Mouse (Mus musculus) heart, embryonic 14.5 days (tissue): ENCODE measurements around the gene Eml2. TPM values are rescaled to one million over a fixed set of nuclear protein-coding genes. Genes with fewer than 3 reads are reported as not detected.

Experiments
- ATAC-seq: fragments of 200-750 bp; cut with Nextera tagmentation; 2 replicates; pipeline ENCODE4 v1.8.0; 2017; ENCODE audit warnings: low read depth, moderate TSS enrichment; ENCODE audit not compliant: insufficient number of reproducible peaks, insufficient read depth, low FRiP score
- H3K27ac ChIP-seq, 2 experiments: fragments of 200-500 bp in 1 of 2; fragments of 300-500 bp in 1 of 2; sonication (generic) in 1 of 2; replicated peaks in 1 of 2; 2 replicates each; pipeline ENCODE4 v1.5.1; 2012 to 2014; ENCODE audit warnings: low read depth in 2 of 2, low read length in 2 of 2, control low read depth in 1 of 2, mild to moderate bottlenecking in 1 of 2, mixed read lengths in 1 of 2; ENCODE audit not compliant: control insufficient read depth in 1 of 2, insufficient read depth in 1 of 2
- H3K27me3 ChIP-seq: fragments of 300-500 bp; sonication (generic); 2 replicates; pipeline ENCODE4 v1.6.1; 2014; ENCODE audit warnings: mild to moderate bottlenecking, low read length, control low read depth; ENCODE audit not compliant: control insufficient read depth, insufficient read depth
- H3K36me3 ChIP-seq: fragments of 300-500 bp; sonication (generic); 2 replicates; pipeline ENCODE4 v1.6.1; 2014; ENCODE audit warnings: mild to moderate bottlenecking, control low read depth, low read length, mixed read lengths; ENCODE audit not compliant: control insufficient read depth, insufficient read depth
- H3K4me1 ChIP-seq, 2 experiments: fragments of 200-500 bp in 1 of 2; fragments of 300-500 bp in 1 of 2; sonication (generic) in 1 of 2; 2 replicates each; pipeline ENCODE4 v1.6.1; 2012 to 2014; ENCODE audit warnings: low read length in 2 of 2, control low read depth in 1 of 2, mixed read lengths in 1 of 2; ENCODE audit not compliant: control insufficient read depth in 2 of 2, insufficient read depth in 2 of 2
- H3K4me2 ChIP-seq: fragments of 300-500 bp; sonication (generic); 2 replicates; pipeline ENCODE4 v1.6.1; 2014; ENCODE audit warnings: mild to moderate bottlenecking, low read length
- H3K4me3 ChIP-seq, 2 experiments: fragments of 200-500 bp in 1 of 2; fragments of 300-500 bp in 1 of 2; sonication (generic) in 1 of 2; 2 replicates each; pipeline ENCODE4 v1.5.1; 2012 to 2014; ENCODE audit warnings: low read length in 2 of 2, mild to moderate bottlenecking in 2 of 2, control low read depth in 1 of 2, low read depth in 1 of 2, moderate library complexity in 1 of 2; ENCODE audit not compliant: control insufficient read depth in 1 of 2, insufficient read depth in 1 of 2
- H3K9ac ChIP-seq: fragments of 300-500 bp; sonication (generic); 2 replicates; pipeline ENCODE4 v1.6.1; 2014; ENCODE audit warnings: mild to moderate bottlenecking, low read length
- H3K9me3 ChIP-seq: fragments of 300-500 bp; sonication (generic); 2 replicates; pipeline ENCODE4 v1.6.1; 2016; ENCODE audit warnings: low read length, control low read depth; ENCODE audit not compliant: control insufficient read depth
- WGBS: fragments of 180-500 bp; shearing (Covaris S2); extraction: QIAGEN DNeasy Blood & Tissue Kit; methylation state at CpG from one replicate; pipeline ENCODE4 v1.1.7; 2014; 5-methylcytosine and 5-hydroxymethylcytosine counted together
- polyA plus RNA-seq: library from polyadenylated mRNA; unstranded; fragments of >200 nt; fragmentation: Nextera tagmentation; extraction: Ambion mirVana; gene quantifications from 2 replicates; pipeline ENCODE4 v1.2.1, GENCODE M21; 2014

The Eml2 gene
- polyA plus RNA-seq: 8.3 and 9.5 TPM in 2 replicates

GRCm38 (mm10) chr7:19175708-19176515 lies at the start of gene Eml2:
TSS of gene Eml2 (plus strand) at chr7:19176421.
- 2% methylated on average over 30 of the region's 30 CpGs for WGBS
- H3K27me3 ChIP-seq: peaks cover 44% of the 10 kb centered on the region
- no peak within 1 kb of the TSS for H3K27ac ChIP-seq
- H3K4me1 ChIP-seq: peaks cover 17 to 29% of the 10 kb centered on the region in 2 experiments
- H3K36me3 ChIP-seq: no peaks in the 10 kb centered on the region
- no peak for ATAC-seq
- H3K4me2 ChIP-seq: peak within 1 kb of the TSS; percentile 41
- no peak within 1 kb of the TSS for H3K9ac ChIP-seq
- peak within 1 kb of the TSS in 1 of 2 experiments; percentile 14; a peak in 2 of 4 replicates for H3K4me3 ChIP-seq
- H3K9me3 ChIP-seq: peaks cover 3% of the 10 kb centered on the region; the same call in 1 of the 2 replicates

GRCm38 (mm10) chr7:19127744-19128143 lies 48.5 kb upstream of the Eml2 start:
- Histone ChIP-seq H3K4me1 (peaks cover 4 to 15% of the 10 kb centered on the region in 2 experiments; a peak in 3 of 4 replicates), H3K9me3 (no peaks in the 10 kb centered on the region), H3K4me3 (no peak overlapping the region), H3K27me3 (no peaks in the 10 kb centered on the region), H3K4me2 (no peak overlapping the region), H3K9ac (no peak overlapping the region), H3K36me3 (peaks cover 22% of the 10 kb centered on the region; the same call in 1 of the 2 replicates), H3K27ac (no peak overlapping the region)
- ATAC-seq: no peak
- 86% methylated on average over 5 of the region's 5 CpGs for WGBS

- WGBS: 97% methylated on average over 5 of the region's 5 CpGs
- H3K4me1 ChIP-seq: peaks cover 4 to 16% of the 10 kb centered on the region in 2 experiments; a peak in 3 of 4 replicates
- no peak for ATAC-seq
- no peak overlapping the region for H3K4me2 ChIP-seq
- H3K36me3 ChIP-seq: peaks cover 22% of the 10 kb centered on the region; the same call in 1 of the 2 replicates
- H3K4me3 ChIP-seq: no peak overlapping the region
- H3K27me3 ChIP-seq: no peaks in the 10 kb centered on the region
- H3K27ac ChIP-seq: no peak overlapping the region
- H3K9ac ChIP-seq: no peak overlapping the region
- no peaks in the 10 kb centered on the region for H3K9me3 ChIP-seq
These were observed 46.8 kb upstream of the Eml2 start for GRCm38 (mm10) chr7:19129396-19129795.

GRCm38 (mm10) chr7:19130657-19131056 lies 45.6 kb upstream of the Eml2 start:
- Histone ChIP-seq H3K27me3 (no peaks in the 10 kb centered on the region), H3K36me3 (peaks cover 29% of the 10 kb centered on the region), H3K4me2 (peak overlapping the region; percentile 65), H3K9ac (peak overlapping the region; percentile 71), H3K4me1 (peaks cover 4 to 16% of the 10 kb centered on the region in 2 experiments; a peak in 3 of 4 replicates), H3K27ac (peak overlapping the region; percentile 92), H3K9me3 (no peaks in the 10 kb centered on the region), H3K4me3 (peak overlapping the region; percentile 27 to 35; a peak in 3 of 4 replicates)
- WGBS: 21% methylated on average over 4 of the region's 4 CpGs
- no peak for ATAC-seq

- H3K4me3 ChIP-seq: peak overlapping the region; percentile 45 to 59
- H3K9me3 ChIP-seq: no peaks in the 10 kb centered on the region
- peak overlapping the region; percentile 65 for H3K4me2 ChIP-seq
- peak overlapping the region; percentile 71 for H3K9ac ChIP-seq
- peaks cover 36% of the 10 kb centered on the region for H3K36me3 ChIP-seq
- WGBS: under 1% methylated on average over 39 of the region's 39 CpGs
- no peaks in the 10 kb centered on the region for H3K27me3 ChIP-seq
- peak overlapping the region; percentile 92 for H3K27ac ChIP-seq
- H3K4me1 ChIP-seq: peaks cover 4 to 16% of the 10 kb centered on the region in 2 experiments; a peak in 3 of 4 replicates
- ATAC-seq: peak; percentile 98
These were observed 44.8 kb upstream of the Eml2 start for GRCm38 (mm10) chr7:19131324-19131848.

GRCm38 (mm10) chr7:19136168-19136567 lies 40.1 kb upstream of the Eml2 start:
- H3K4me2 ChIP-seq: no peak overlapping the region
- no peaks in the 10 kb centered on the region for H3K9me3 ChIP-seq
- no peak overlapping the region for H3K27ac ChIP-seq
- ATAC-seq: no peak
- peaks cover 3 to 9% of the 10 kb centered on the region in 2 experiments; a peak in 2 of 4 replicates for H3K4me1 ChIP-seq
- peaks cover 62% of the 10 kb centered on the region for H3K36me3 ChIP-seq
- H3K4me3 ChIP-seq: no peak overlapping the region
- WGBS: 93% methylated on average over 13 of the region's 13 CpGs
- no peak overlapping the region for H3K9ac ChIP-seq
- no peaks in the 10 kb centered on the region for H3K27me3 ChIP-seq

- no peak for ATAC-seq
- H3K9me3 ChIP-seq: no peaks in the 10 kb centered on the region
- peaks cover 66% of the 10 kb centered on the region for H3K36me3 ChIP-seq
- H3K4me3 ChIP-seq: no peak overlapping the region
- H3K9ac ChIP-seq: no peak overlapping the region
- WGBS: 89% methylated on average over 38 of the region's 38 CpGs
- H3K4me1 ChIP-seq: peaks cover 2 to 8% of the 10 kb centered on the region in 2 experiments; a peak in 2 of 4 replicates
- H3K4me2 ChIP-seq: no peak overlapping the region
- H3K27ac ChIP-seq: no peak overlapping the region
- no peaks in the 10 kb centered on the region for H3K27me3 ChIP-seq
These were observed 39.4 kb upstream of the Eml2 start for GRCm38 (mm10) chr7:19136673-19137334.
